Mouse (Mus musculus): Measurements from ENCODE around the gene Gprc5d.

DNA sequence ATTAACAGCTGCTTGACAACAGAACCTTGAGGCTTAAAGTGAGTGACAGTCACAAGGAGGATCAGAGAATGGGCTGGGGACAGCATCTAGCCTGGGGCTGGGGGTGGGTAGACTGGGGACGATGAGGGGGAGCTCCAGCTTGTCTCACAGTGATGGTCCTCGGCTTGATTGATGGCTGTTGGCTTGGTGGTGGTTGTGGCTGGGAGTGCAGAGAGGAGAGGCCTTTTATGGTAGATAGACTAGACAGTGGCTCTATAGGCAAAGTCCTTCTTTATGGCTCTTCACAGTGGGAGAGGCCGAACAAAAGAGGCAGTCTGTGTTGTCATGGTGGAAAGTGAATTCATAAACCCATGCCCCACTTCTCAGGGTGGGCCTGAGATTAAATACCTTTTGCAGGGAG, 41.9 kb downstream of the Gprc5d start:
- TF ChIP-seq CTCF (IDR thresholded peaks at IDR 0.05; ENCODE audit: low read depth) (no peak), EP300 (IDR thresholded peaks at IDR 0.05; ENCODE audit: low read depth) (no peak)

Data from liver, postnatal 0 days (tissue).